Mouse (Mus musculus) granulocyte monocyte progenitor cell, adult 5-6 weeks (primary cell): Measurements from ENCODE around the gene Ntrk1. TPM values are rescaled to one million over a fixed set of nuclear protein-coding genes. Genes with fewer than 3 reads are reported as not detected.

Experiments used
- ATAC-seq: replicated peaks from 2 replicates; pipeline ENCODE4 v1.8.0; 2016; ENCODE audit warnings: mild to moderate bottlenecking, moderate TSS enrichment, inconsistent platforms; ENCODE audit not compliant: poor library complexity, severe bottlenecking
- total RNA-seq, 2 experiments: library from RNA; stranded (forward) in 1 of 2; stranded (reverse) in 1 of 2; fragments of 200-712, 200-1000 nt in 1 of 2; fragments of >200 nt in 1 of 2; fragmentation: Nextera tagmentation in 1 of 2; gene quantifications; 2 replicates each; pipeline ENCODE4 v1.2.3; 2014 to 2017

The Ntrk1 gene
- total RNA-seq, 2 experiments from 2014 or later = not detected

GRCm38 (mm10) chr3:87789768-87790167, 5.2 kb downstream of the Ntrk1 start:
- ATAC-seq = no peak

DNA sequence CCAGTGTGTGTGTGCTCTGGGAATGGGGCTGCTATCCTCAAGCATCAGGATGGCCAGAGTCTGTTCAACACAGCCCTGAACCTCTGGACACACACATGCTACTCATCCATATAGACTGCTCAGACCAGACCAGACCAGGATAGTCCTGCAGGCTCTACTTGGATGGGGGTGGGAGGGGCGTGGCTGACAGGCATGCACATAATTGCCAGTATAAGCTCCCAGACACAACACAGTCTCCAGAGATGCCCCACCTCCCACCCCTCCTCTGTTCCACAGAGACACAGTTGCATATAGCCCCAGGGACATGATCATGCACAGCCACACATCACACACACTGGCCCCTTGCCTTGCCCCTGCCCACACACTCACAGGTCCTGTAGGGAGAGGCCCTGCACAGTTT, 5.7 kb downstream of the Ntrk1 start:
- no peak for ATAC-seq

- ATAC-seq = no peak
Observed at GRCm38 (mm10) chr3:87785626-87786214, 9.2 kb downstream of the Ntrk1 start.

- ATAC-seq = peak; percentile 71
Observed at GRCm38 (mm10) chr3:87785156-87785555, 9.8 kb downstream of the Ntrk1 start.

GRCm38 (mm10) chr3:87783282-87784023, 11.5 kb downstream of the Ntrk1 start:
- no peak for ATAC-seq

GRCm38 (mm10) chr3:87779086-87779485, 15.9 kb downstream of the Ntrk1 start:
- ATAC-seq = no peak

DNA sequence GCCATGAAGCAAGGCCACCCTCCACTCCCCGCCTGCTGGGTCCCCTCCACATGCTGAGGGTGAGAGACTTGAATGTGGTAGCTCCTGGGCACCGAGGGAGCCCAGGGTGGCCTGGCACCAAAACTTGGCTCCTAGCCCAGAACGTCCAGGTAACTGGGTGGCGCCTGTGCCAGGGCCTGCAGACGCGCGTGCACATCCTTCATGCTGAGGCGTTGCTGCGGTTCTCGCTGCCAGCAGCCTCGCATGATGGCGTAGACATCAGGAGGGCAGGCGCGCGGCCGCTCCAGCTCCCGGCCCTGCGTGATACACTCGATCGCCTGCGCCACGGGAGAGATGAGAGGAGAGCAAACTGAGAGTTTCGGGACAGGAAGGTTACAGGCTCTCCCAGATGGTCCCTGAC, 16.7 kb downstream of the Ntrk1 start:
- ATAC-seq = no peak

DNA sequence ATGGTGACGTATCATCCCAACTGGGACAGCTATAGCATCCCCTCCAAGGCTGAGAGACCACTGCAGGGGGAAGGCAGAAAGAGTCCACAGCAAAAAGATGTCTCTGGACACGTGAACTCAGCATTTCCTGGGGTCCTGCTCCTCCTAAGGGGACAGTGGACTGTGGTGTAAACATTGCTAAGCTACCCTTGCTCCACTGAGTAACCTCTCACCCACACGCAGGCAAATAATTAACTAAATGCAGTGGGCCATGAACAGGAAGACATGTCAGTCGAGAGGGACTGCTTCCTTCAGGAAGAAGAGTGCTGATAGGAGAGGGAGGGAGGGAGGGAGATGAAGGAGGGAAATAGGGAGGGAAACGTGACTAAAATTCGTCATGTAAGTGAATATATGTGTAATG, 23.9 kb downstream of the Ntrk1 start:
- ATAC-seq = no peak

- peak; percentile 36; the same call in 1 of the 2 replicates for ATAC-seq
Observed at GRCm38 (mm10) chr3:87770280-87770679, 24.7 kb downstream of the Ntrk1 start.

GRCm38 (mm10) chr3:87769506-87769905, 25.5 kb downstream of the Ntrk1 start:
- ATAC-seq = no peak

GRCm38 (mm10) chr3:87768844-87769243, 26.1 kb downstream of the Ntrk1 start:
- peak; percentile 73 for ATAC-seq

- ATAC-seq = no peak
Observed at GRCm38 (mm10) chr3:87768431-87768830, 26.5 kb downstream of the Ntrk1 start.

- no peak for ATAC-seq
Observed at GRCm38 (mm10) chr3:87767764-87768163, 27.2 kb downstream of the Ntrk1 start.

DNA sequence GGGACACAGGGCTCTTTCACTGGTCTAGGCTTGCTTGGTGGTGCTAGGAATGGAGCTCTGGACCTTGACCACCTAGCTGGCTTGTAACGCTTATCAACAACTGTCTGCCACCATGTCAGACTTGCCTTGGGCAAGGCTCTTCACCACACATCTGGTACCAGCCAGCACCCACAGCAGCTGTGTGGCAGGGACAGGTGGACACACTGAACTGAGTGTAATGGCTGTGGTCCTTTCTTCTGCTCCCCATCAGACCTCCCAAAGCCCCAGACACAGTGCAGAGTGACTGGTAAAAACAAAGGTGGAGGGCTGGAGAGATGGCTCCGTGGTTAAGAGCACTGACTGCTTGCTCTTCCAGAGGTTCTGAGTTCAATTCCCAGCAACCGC, 28.7 kb downstream of the Ntrk1 start:
- no peak for ATAC-seq

GRCm38 (mm10) chr3:87765631-87766283, 29.2 kb downstream of the Ntrk1 start:
- ATAC-seq = no peak

DNA sequence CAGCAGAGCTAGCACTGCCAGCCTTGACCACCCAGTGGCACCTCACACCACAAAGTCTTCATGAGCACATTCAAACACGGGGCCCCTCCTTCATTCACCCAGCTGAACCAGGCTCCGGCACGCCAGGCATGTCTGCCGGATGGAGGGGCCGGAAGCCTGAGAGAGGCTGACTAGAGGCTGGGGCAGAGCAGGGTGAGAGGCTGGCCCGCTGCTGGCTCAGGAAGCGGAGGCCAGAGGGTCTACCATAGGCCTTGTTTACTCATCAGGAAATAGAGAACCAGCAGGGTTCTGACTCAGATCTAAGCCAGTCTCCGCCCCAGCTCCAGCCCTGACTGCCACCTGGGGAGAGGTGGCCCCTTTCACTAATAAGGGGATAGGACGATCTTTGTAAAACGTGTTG, 29.9 kb downstream of the Ntrk1 start:
- ATAC-seq = peak; percentile 55

GRCm38 (mm10) chr3:87764506-87764905, 30.5 kb downstream of the Ntrk1 start:
- ATAC-seq = no peak

GRCm38 (mm10) chr3:87763683-87764289, 31.2 kb downstream of the Ntrk1 start:
- ATAC-seq = no peak

DNA sequence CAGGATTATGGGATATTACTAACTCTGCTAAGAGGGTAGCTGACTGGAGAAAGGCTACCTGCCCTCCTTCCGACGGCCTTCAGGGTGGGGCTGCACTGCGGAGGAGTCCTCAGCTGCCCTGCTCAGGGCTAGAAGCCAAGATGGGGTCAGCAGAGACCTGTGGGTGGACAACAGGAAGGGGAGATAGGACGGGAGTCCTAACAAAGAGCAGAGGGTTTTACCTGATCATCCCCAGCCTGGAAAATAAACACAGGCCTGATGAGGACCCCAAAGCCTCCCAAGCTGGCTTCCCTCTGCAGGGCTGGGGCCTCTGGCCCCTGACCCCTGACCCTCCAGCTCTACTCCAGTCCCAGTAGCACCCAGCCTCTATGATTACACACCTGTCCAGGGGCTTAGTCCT, 31.8 kb downstream of the Ntrk1 start:
- no peak for ATAC-seq

DNA sequence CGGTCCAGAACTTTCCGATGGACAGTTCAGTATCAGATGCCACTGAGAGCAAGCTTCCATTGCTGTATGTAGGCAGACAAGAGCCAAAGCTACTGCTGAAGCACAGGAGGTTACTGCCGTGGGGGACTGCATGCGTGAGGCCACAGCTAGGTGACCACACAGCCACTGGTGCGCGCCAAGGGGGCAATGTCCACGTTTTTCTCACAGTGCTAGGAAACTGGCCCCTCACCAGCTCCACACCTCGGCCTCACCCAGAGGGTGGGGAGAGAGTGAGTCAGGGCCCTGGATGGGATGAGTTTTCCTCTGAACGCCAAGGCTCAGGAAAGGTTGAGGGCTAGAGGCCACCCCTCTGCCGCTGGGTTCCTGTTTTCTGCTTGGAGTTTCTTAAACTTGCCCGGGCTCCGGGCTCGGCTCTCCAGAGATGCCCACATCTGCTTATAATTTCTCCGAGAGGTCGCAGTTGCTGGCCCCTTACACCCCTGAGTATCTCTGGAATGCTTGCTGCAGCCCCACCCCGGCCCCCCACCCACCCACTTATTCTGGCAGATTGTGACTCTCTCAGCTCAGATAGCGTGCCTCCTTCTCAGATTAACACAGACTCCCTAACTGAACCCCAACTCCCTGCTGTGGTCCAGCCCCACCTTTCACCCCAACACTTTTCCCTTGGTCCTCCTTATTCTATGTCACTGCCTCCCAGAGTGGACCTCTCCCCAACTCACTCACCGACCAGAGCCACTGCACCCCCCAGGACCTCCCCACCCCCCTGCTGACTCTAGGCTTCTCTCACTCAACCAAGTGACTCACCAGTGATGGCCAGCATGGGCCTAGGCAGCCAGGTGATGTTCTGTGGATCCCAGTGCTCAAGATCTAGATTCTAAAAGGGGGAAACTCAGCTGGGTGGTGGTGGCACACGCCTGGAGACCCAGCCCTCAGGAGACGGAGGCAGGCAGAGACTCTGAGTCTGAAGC, 33.3 kb downstream of the Ntrk1 start:
- ATAC-seq = no peak
